Mouse (Mus musculus) neutrophil, adult 65 days (primary cell): ENCODE data around the gene Olfr860. TPM values are rescaled to one million over a fixed set of nuclear protein-coding genes. Genes with fewer than 3 reads are reported as not detected.

Experiments
- total RNA-seq: library from RNA; stranded (reverse); gene quantifications from 2 replicates; pipeline ENCODE4 v1.2.4, GENCODE M21; 2023

Olfr860 gene
- total RNA-seq: not detected in 2 replicates

GRCm38 (mm10) chr9:19849647-19850046 is at the start of gene Olfr860:
Olfr860 (minus strand) TSS chr9:19849747.

GRCm38 (mm10) chr9:19887904-19888303 is 38.4 kb upstream of the Olfr860 start, which contains the start of gene Olfr862:
Olfr862 (minus strand) TSS chr9:19888004.

GRCm38 (mm10) chr9:19804606-19805005 is 44.9 kb downstream of the Olfr860 start, which contains the start of gene Olfr859:
Olfr859 (plus strand) TSS chr9:19804906.

Other genes with a start within 250 kb of the Olfr860 start
- 6.4 and 7.2 TPM in 2 replicates for gene Zfp317, start 227.6 kb downstream of the Olfr860 start, total RNA-seq
- not detected in 2 replicates for gene Olfr857, start 140.3 kb downstream of the Olfr860 start, total RNA-seq
- gene Olfr58, start 69.5 kb downstream of the Olfr860 start, total RNA-seq: not detected in 2 replicates
- gene Olfr859, start 44.8 kb downstream of the Olfr860 start, total RNA-seq: not detected in 2 replicates
- not detected in 2 replicates for gene Olfr862, start 38.3 kb upstream of the Olfr860 start, total RNA-seq
- gene Olfr77, start 67.1 kb upstream of the Olfr860 start, total RNA-seq: not detected in 2 replicates
- gene Olfr866, start 178.3 kb upstream of the Olfr860 start, total RNA-seq: not detected in 2 replicates
- gene Olfr867, start 207.8 kb upstream of the Olfr860 start, total RNA-seq: not detected in 2 replicates
- gene Olfr868, start 248.9 kb upstream of the Olfr860 start, total RNA-seq: not detected in 2 replicates